Mouse (Mus musculus): ENCODE data around the gene Igfals.

GRCm38 (mm10) chr17:24849733-24850064, 16.1 kb upstream of the Igfals start:
- TF ChIP-seq POLR2A (IDR thresholded peaks at IDR 0.05; ENCODE audit: insufficient read depth, low read length) (no peak), EP300 (IDR thresholded peaks at IDR 0.05; ENCODE audit: insufficient read depth, low read depth, low read length) (no peak), CTCF (IDR thresholded peaks at IDR 0.05; ENCODE audit: low read depth, low read length) (no peak)
